Mouse (Mus musculus) ES-CJ7 (cell line): ENCODE measurements at regions not wholly inside any gene's neighbourhood (a gene's known extent, or its start where the extent isn't known, plus 50 kb on each side); places are given as distances from the start of the nearest gene placed in this dataset.

Source experiments
- DNase-seq: peaks from one replicate; pipeline ENCODE4 v3.0.0; 2011; ENCODE audit warnings: low read depth, low spot score

GRCm38 (mm10) chr16:93281715-93282114 lies 322.1 kb downstream of the Setd4 start:
- no peak for DNase-seq

- no peak for DNase-seq
These were observed 331.2 kb downstream of the Setd4 start for GRCm38 (mm10) chr16:93272636-93273035.

GRCm38 (mm10) chr16:93272146-93272545 lies 331.7 kb downstream of the Setd4 start:
- DNase-seq, result no peak

GRCm38 (mm10) chr16:93264061-93264585 lies 339.7 kb downstream of the Setd4 start:
- no peak for DNase-seq

- no peak for DNase-seq
These were observed 340.6 kb downstream of the Setd4 start for GRCm38 (mm10) chr16:93263141-93263815.

- no peak for DNase-seq
These were observed 357.0 kb downstream of the Setd4 start for GRCm38 (mm10) chr16:93246825-93247224.

- no peak for DNase-seq
These were observed 358.1 kb downstream of the Setd4 start for GRCm38 (mm10) chr16:93245738-93246137.

- DNase-seq, result no peak
These were observed 365.0 kb downstream of the Setd4 start for GRCm38 (mm10) chr16:93238898-93239297.

GRCm38 (mm10) chr16:93238326-93238725 lies 365.5 kb downstream of the Setd4 start:
- DNase-seq, result no peak

GRCm38 (mm10) chr16:93225644-93226043 lies 378.2 kb downstream of the Setd4 start:
- no peak for DNase-seq

- no peak for DNase-seq
These were observed 378.7 kb downstream of the Setd4 start for GRCm38 (mm10) chr16:93225196-93225595.

- DNase-seq, result no peak
These were observed 384.1 kb downstream of the Setd4 start for GRCm38 (mm10) chr16:93219731-93220130.

- no peak for DNase-seq
These were observed 385.5 kb downstream of the Setd4 start for GRCm38 (mm10) chr16:93218402-93218801.

- DNase-seq, result no peak
These were observed 386.1 kb downstream of the Setd4 start for GRCm38 (mm10) chr16:93217600-93218226.

- DNase-seq, result no peak
These were observed 388.2 kb downstream of the Setd4 start for GRCm38 (mm10) chr16:93215630-93216029.

- DNase-seq, result no peak
These were observed 387.7 kb upstream of the Runx1 start for GRCm38 (mm10) chr16:93213618-93214017.

GRCm38 (mm10) chr16:93207675-93208074 lies 381.7 kb upstream of the Runx1 start:
- no peak for DNase-seq

GRCm38 (mm10) chr16:93207217-93207616 lies 381.3 kb upstream of the Runx1 start:
- no peak for DNase-seq

- no peak for DNase-seq
These were observed 380.4 kb upstream of the Runx1 start for GRCm38 (mm10) chr16:93206325-93206724.

GRCm38 (mm10) chr16:93204601-93205000 lies 378.7 kb upstream of the Runx1 start:
- DNase-seq, result no peak

GRCm38 (mm10) chr16:93202591-93202990 lies 376.6 kb upstream of the Runx1 start:
- no peak for DNase-seq

GRCm38 (mm10) chr16:93197300-93197699 lies 371.4 kb upstream of the Runx1 start:
- DNase-seq, result no peak

GRCm38 (mm10) chr16:93193921-93194481 lies 368.1 kb upstream of the Runx1 start:
- no peak for DNase-seq
